Mouse (Mus musculus): Measurements from ENCODE around the gene Inpp5k.

- TF ChIP-seq CTCF (IDR thresholded peaks at IDR 0.05; ENCODE audit: extremely low read depth, insufficient read depth, insufficient read length, insufficient replicate concordance) (no peak), POLR2A (IDR thresholded peaks at IDR 0.05; ENCODE audit: low read depth, low read length) (no peak)
Observed at GRCm38 (mm10) chr11:75644684-75645083, 13.9 kb downstream of the Inpp5k start.

Data from spleen, adult 2 months (tissue).